In the genomic region with DNA sequence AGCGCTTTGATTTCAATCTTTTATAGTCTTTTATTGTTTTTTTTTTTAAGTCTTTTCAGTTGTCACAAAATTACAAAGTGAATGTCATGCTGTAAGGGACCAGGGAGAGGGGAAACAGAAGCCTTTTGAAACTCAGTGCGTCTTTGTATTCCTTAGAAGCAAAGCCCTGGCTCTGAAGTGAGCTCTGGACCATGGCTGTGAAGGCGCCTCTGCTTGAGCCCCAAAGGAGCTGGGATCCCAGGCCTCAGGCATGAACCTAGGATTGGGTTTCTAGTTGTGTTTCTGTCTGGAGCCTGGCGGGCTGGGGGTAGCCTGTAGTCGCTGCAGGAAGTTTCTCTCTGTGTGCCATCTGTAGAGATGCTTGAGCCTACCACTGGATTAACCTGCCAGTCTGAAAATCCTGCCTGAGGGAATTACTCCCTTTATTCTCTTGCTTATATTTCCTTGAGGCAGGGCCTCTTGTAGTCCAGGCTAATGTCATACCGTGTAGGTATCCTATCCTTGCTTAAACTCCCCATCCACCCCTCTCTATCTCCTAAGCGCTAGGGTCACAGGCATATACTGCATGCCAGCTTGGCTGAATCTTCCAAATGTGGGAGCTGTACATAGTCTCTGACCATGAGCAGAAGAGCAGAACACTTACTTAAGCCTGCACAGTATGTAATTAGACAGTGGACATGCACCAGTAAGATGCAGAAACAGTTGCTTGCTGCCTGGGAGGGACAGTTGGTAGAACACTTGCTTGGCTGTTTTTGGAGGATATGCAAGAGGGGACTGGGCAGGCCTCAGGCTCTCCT, we compare ENCODE assay signal across 27 mouse cellular contexts.
DNase-seq lines count a peak whose midpoint lies in the region; ATAC-seq and TF ChIP-seq lines count a peak whose summit lies in the region.
"Had no signal": no experiment of that assay in that cellular context is flagged by ENCODE, and none has a peak within 500 bp of the region (broad histone marks: within the 10 kb centered on the region; RNA-seq: fewer than 3 reads in every experiment).

No protein-coding gene starts in this region.

- H3K4me2 ChIP-seq in limb, embryonic 12.5 days, result no peak overlapping the region
- H3K4me2 ChIP-seq in forebrain, embryonic 14.5 days (ENCODE audit: low read length), result no peak overlapping the region
- H3K4me2 ChIP-seq in midbrain, embryonic 16.5 days (ENCODE audit: low read length), result no peak overlapping the region
- H3K4me2 ChIP-seq: embryonic facial prominence, embryonic 13.5 days; heart, embryonic 15.5 days; limb, embryonic 13.5 days; liver, embryonic 13.5 days; stomach, embryonic 15.5 days had no signal

- H3K36me3 ChIP-seq in kidney, adult 2 months (ENCODE audit: control insufficient read depth, insufficient read depth, low read length), result peaks cover 6% of the 10 kb centered on the region
- peaks cover 82% of the 10 kb centered on the region for H3K36me3 ChIP-seq in limb, embryonic 12.5 days
- H3K36me3 ChIP-seq in limb, embryonic 10.5 days, result peaks cover 88% of the 10 kb centered on the region
- H3K36me3 ChIP-seq in forebrain, embryonic 14.5 days (ENCODE audit: control insufficient read depth, insufficient read depth, low read length), result no peaks in the 10 kb centered on the region; the same call in 1 of the 2 replicates
- no peaks in the 10 kb centered on the region for H3K36me3 ChIP-seq in midbrain, embryonic 16.5 days (ENCODE audit: control insufficient read depth, insufficient read depth, low read length)
- H3K36me3 ChIP-seq: G1E had no signal

- TF ChIP-seq CTCF in kidney, adult 2 months (conservative IDR thresholded peaks at IDR 0.05; ENCODE audit: insufficient read depth, insufficient read length, low read depth, low read length), result no peak

- DNase-seq in kidney, adult 2 months, result no peak
- DNase-seq in kidney, adult 18-20 months, result no peak
- no peak for DNase-seq in limb, embryonic 10.5 days (ENCODE audit: low spot score)
- no peak for DNase-seq in forebrain, embryonic 14.5 days (ENCODE audit: low spot score)
- DNase-seq in left cerebral cortex, postnatal 36 days (ENCODE audit: low spot score in 2 of 2), result no peak
- DNase-seq: adrenal gland, postnatal 36 days; B cell, adult 2 months; cerebellum, adult 11-12 months; cerebellum, postnatal 14 days; gastrocnemius, adult 2 months; heart, postnatal 36 days; liver, embryonic 13.5 days; lung, adult 2 months; lung, postnatal 14 days; thymus, postnatal 25 days had no signal

- no peak for TF ChIP-seq POLR2A in kidney, adult 2 months (IDR thresholded peaks at IDR 0.05; ENCODE audit: low read depth, low read length)

- no peaks in the 10 kb centered on the region for H3K27me3 ChIP-seq in kidney, adult 2 months (replicated peaks; ENCODE audit: control insufficient read depth, insufficient read depth, low read length)
- H3K27me3 ChIP-seq in limb, embryonic 12.5 days, result no peaks in the 10 kb centered on the region
- no peaks in the 10 kb centered on the region for H3K27me3 ChIP-seq in limb, embryonic 10.5 days (ENCODE audit: low read depth, poor library complexity, severe bottlenecking)
- H3K27me3 ChIP-seq in forebrain, embryonic 14.5 days (replicated peaks; ENCODE audit: control insufficient read depth, insufficient read depth, low read length), result no peaks in the 10 kb centered on the region
- no peaks in the 10 kb centered on the region for H3K27me3 ChIP-seq in midbrain, embryonic 16.5 days (ENCODE audit: control insufficient read depth, insufficient read depth, low read depth, low read length)
- H3K27me3 ChIP-seq: CH12.LX; embryonic facial prominence, embryonic 13.5 days; heart, embryonic 15.5 days; limb, embryonic 13.5 days; liver, embryonic 13.5 days; Patski; stomach, embryonic 15.5 days had no signal

- ATAC-seq in limb, embryonic 12.5 days (ENCODE audit: insufficient number of reproducible peaks, insufficient read depth, low FRiP score, low TSS enrichment, low read depth), result no peak
- 0 out of 2 replicates have a peak, but pooled peaks have one; percentile 42 for ATAC-seq in forebrain, embryonic 14.5 days
- ATAC-seq in midbrain, embryonic 16.5 days, result peak; percentile 15
- ATAC-seq: hindbrain, embryonic 16.5 days; intestine, embryonic 16.5 days; Patski had no signal

- H3K9me3 ChIP-seq in limb, embryonic 12.5 days, result no peaks in the 10 kb centered on the region
- no peaks in the 10 kb centered on the region for H3K9me3 ChIP-seq in limb, embryonic 10.5 days (replicated peaks)
- H3K9me3 ChIP-seq in forebrain, embryonic 14.5 days (replicated peaks; ENCODE audit: control insufficient read depth, low read length), result no peaks in the 10 kb centered on the region
- H3K9me3 ChIP-seq in midbrain, embryonic 16.5 days (replicated peaks; ENCODE audit: control insufficient read depth, low read length, poor library complexity, severe bottlenecking), result no peaks in the 10 kb centered on the region
- H3K9me3 ChIP-seq: embryonic facial prominence, embryonic 13.5 days; G1E; heart, embryonic 15.5 days; limb, embryonic 13.5 days; liver, embryonic 13.5 days; stomach, embryonic 15.5 days had no signal

- H3K9ac ChIP-seq in limb, embryonic 12.5 days (replicated peaks), result no peak overlapping the region
- H3K9ac ChIP-seq in forebrain, embryonic 14.5 days (ENCODE audit: low read length), result no peak overlapping the region
- H3K9ac ChIP-seq in midbrain, embryonic 16.5 days (ENCODE audit: low read depth, low read length), result no peak overlapping the region
- H3K9ac ChIP-seq: embryonic facial prominence, embryonic 13.5 days; heart, embryonic 15.5 days; limb, embryonic 13.5 days; liver, embryonic 13.5 days; stomach, embryonic 15.5 days had no signal

- no peaks in the 10 kb centered on the region for H3K4me1 ChIP-seq in kidney, adult 2 months (ENCODE audit: control insufficient read depth, insufficient read depth, low read length)
- H3K4me1 ChIP-seq in limb, embryonic 12.5 days (replicated peaks), result peaks cover 18% of the 10 kb centered on the region
- peaks cover 21% of the 10 kb centered on the region for H3K4me1 ChIP-seq in limb, embryonic 10.5 days
- no peaks in the 10 kb centered on the region for H3K4me1 ChIP-seq in forebrain, embryonic 14.5 days (ENCODE audit: control insufficient read depth, insufficient read depth, low read length)
- H3K4me1 ChIP-seq in midbrain, embryonic 16.5 days (ENCODE audit: control insufficient read depth, insufficient read depth, low read length), result 0 out of 2 replicates have a peak, but pooled peaks cover 2% of the 10 kb centered on the region
- H3K4me1 ChIP-seq: stomach, embryonic 15.5 days had no signal

- no peak overlapping the region for H3K4me3 ChIP-seq in kidney, adult 2 months (ENCODE audit: insufficient read depth, low read depth, low read length)
- no peak overlapping the region for H3K4me3 ChIP-seq in limb, embryonic 12.5 days (replicated peaks)
- no peak overlapping the region for H3K4me3 ChIP-seq in limb, embryonic 10.5 days
- H3K4me3 ChIP-seq in forebrain, embryonic 14.5 days (ENCODE audit: low read depth, low read length), result no peak overlapping the region
- no peak overlapping the region for H3K4me3 ChIP-seq in midbrain, embryonic 16.5 days (ENCODE audit: low read depth, low read length)
- H3K4me3 ChIP-seq: embryonic facial prominence, embryonic 13.5 days; erythroblast, embryonic 14.5 days; gastrocnemius, adult 2 months; heart, embryonic 15.5 days; limb, embryonic 13.5 days; liver, embryonic 13.5 days; stomach, embryonic 15.5 days had no signal

- intact Hi-C loops in left cerebral cortex, postnatal 36 days (cut with DNase I), result no loop called here

- 78% methylated on average over 7 of the region's 7 CpGs for WGBS in kidney, adult 2 months
- 79% methylated on average over 7 of the region's 7 CpGs for WGBS in limb, embryonic 12.5 days
- WGBS in limb, embryonic 10.5 days, result 90% methylated on average over 7 of the region's 7 CpGs
- WGBS in forebrain, embryonic 14.5 days, result 58% methylated on average over 7 of the region's 7 CpGs
- WGBS in midbrain, embryonic 16.5 days, result 51% methylated on average over 7 of the region's 7 CpGs

- 0 out of 2 replicates have a peak overlapping the region, but pooled peaks have one; percentile 0 for H3K27ac ChIP-seq in kidney, adult 2 months (ENCODE audit: insufficient read depth, low read depth, low read length)
- peak overlapping the region; percentile 7; the same call in 1 of the 2 replicates for H3K27ac ChIP-seq in limb, embryonic 12.5 days
- no peak overlapping the region for H3K27ac ChIP-seq in limb, embryonic 10.5 days
- no peak overlapping the region for H3K27ac ChIP-seq in forebrain, embryonic 14.5 days (ENCODE audit: low read depth, low read length)
- no peak overlapping the region for H3K27ac ChIP-seq in midbrain, embryonic 16.5 days (ENCODE audit: low read length)
- H3K27ac ChIP-seq: embryonic facial prominence, embryonic 13.5 days; gastrocnemius, adult 2 months; heart, embryonic 15.5 days; limb, embryonic 13.5 days; liver, embryonic 13.5 days; stomach, embryonic 15.5 days had no signal

Comparison
In these comparisons a context has a peak if more than half of its experiments do, and no peak if none do; other contexts are left out.
1. H3K27ac ChIP-seq: peak in kidney, adult 2 months (single experiment) and limb, embryonic 12.5 days (single experiment); none in limb, embryonic 10.5 days (single experiment), forebrain, embryonic 14.5 days (single experiment) and midbrain, embryonic 16.5 days (single experiment).